Comparison of ENCODE assay signal across 8 mouse cellular contexts in the genomic region with DNA sequence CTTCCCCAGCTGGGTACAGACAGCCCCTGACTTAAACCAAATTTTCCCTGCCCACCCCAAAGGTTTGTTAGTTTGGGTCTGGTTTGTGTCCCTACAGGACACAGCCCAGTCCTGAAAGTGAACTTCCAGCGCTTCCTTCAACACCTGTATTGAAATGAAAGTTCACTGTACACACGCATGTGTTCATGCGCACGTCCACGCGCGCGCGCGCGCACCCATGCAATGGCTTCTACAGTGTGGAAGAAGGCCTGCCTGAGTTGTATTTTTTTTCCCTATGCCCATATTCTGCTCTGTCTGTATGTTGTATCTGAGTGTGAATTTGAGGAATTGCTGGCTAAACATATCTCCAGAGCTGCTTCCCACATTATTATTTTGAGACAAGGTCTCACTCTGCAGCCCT. TPM values are rescaled to one million over a fixed set of nuclear protein-coding genes. Genes with fewer than 3 reads are reported as not detected.
DNase-seq lines count a peak whose midpoint lies in the region; ATAC-seq and TF ChIP-seq lines count a peak whose summit lies in the region.

No protein-coding gene starts in this region.

- H3K36me3 ChIP-seq in heart, embryonic 14.5 days (ENCODE audit: control insufficient read depth, insufficient read depth, low read length), result peaks cover 53% of the 10 kb centered on the region
- H3K36me3 ChIP-seq in embryonic facial prominence, embryonic 10.5 days (replicated peaks), result peaks cover 54% of the 10 kb centered on the region
- H3K36me3 ChIP-seq in intestine, embryonic 14.5 days (ENCODE audit: control insufficient read depth, insufficient read depth, low read length), result peaks cover 52% of the 10 kb centered on the region
- peaks cover 43% of the 10 kb centered on the region for H3K36me3 ChIP-seq in midbrain, postnatal 0 days (ENCODE audit: insufficient read depth, low read length)

- no peak for ATAC-seq in heart, embryonic 14.5 days (ENCODE audit: insufficient number of reproducible peaks, insufficient read depth, low FRiP score, low read depth)
- ATAC-seq in intestine, embryonic 14.5 days (replicated peaks; ENCODE audit: low FRiP score, low TSS enrichment, low read depth), result no peak
- ATAC-seq in midbrain, postnatal 0 days (ENCODE audit: low FRiP score), result no peak

- no peaks in the 10 kb centered on the region for H3K27me3 ChIP-seq in heart, embryonic 14.5 days (ENCODE audit: control insufficient read depth, insufficient read depth, low read length)
- H3K27me3 ChIP-seq in embryonic facial prominence, embryonic 10.5 days (replicated peaks; ENCODE audit: low read depth, poor library complexity, severe bottlenecking), result no peaks in the 10 kb centered on the region
- H3K27me3 ChIP-seq in intestine, embryonic 14.5 days (replicated peaks; ENCODE audit: control insufficient read depth, insufficient read depth, low read length), result no peaks in the 10 kb centered on the region
- H3K27me3 ChIP-seq in midbrain, postnatal 0 days (ENCODE audit: insufficient read depth, low read length), result no peaks in the 10 kb centered on the region

- H3K27ac ChIP-seq in heart, embryonic 14.5 days (replicated peaks in 1 of 2; ENCODE audit: control insufficient read depth in 1 of 2, insufficient read depth in 1 of 2, low read depth in 2 of 2, low read length in 2 of 2), result no peak overlapping the region
- H3K27ac ChIP-seq in embryonic facial prominence, embryonic 10.5 days (replicated peaks), result peak overlapping the region; percentile 94
- H3K27ac ChIP-seq in intestine, embryonic 14.5 days (ENCODE audit: low read depth), result no peak overlapping the region; the same call in 1 of the 2 replicates
- H3K27ac ChIP-seq in midbrain, postnatal 0 days (ENCODE audit: low read depth, low read length), result peak overlapping the region; percentile 79; the same call in 1 of the 2 replicates

- H3K9me3 ChIP-seq in heart, embryonic 14.5 days (ENCODE audit: control insufficient read depth, low read length), result no peaks in the 10 kb centered on the region
- H3K9me3 ChIP-seq in embryonic facial prominence, embryonic 10.5 days, result no peaks in the 10 kb centered on the region
- H3K9me3 ChIP-seq in intestine, embryonic 14.5 days (ENCODE audit: control insufficient read depth, low read length), result no peaks in the 10 kb centered on the region
- H3K9me3 ChIP-seq in midbrain, postnatal 0 days (ENCODE audit: low read length), result no peaks in the 10 kb centered on the region

- 92% methylated on average over 11 of the region's 11 CpGs for WGBS in heart, embryonic 14.5 days
- WGBS in embryonic facial prominence, embryonic 10.5 days, result 95% methylated on average over 11 of the region's 11 CpGs
- 91% methylated on average over 11 of the region's 11 CpGs for WGBS in intestine, embryonic 14.5 days
- 96% methylated on average over 11 of the region's 11 CpGs for WGBS in midbrain, postnatal 0 days

- H3K4me3 ChIP-seq in heart, embryonic 14.5 days (ENCODE audit: control insufficient read depth in 1 of 2, insufficient read depth in 1 of 2, low read depth in 1 of 2, low read length in 2 of 2), result peak overlapping the region in 1 of 2 experiments; percentile 81; a peak in 3 of 4 replicates
- H3K4me3 ChIP-seq in embryonic facial prominence, embryonic 10.5 days, result peak overlapping the region; percentile 94
- peak overlapping the region; percentile 75 for H3K4me3 ChIP-seq in intestine, embryonic 14.5 days (ENCODE audit: low read depth, low read length)
- H3K4me3 ChIP-seq in midbrain, postnatal 0 days (ENCODE audit: low read depth, low read length), result peak overlapping the region; percentile 76

- DNase-seq in heart, adult 18-20 months, result no peak
- DNase-seq in embryonic facial prominence, embryonic 10.5 days (ENCODE audit: low spot score), result no peak
- no peak for DNase-seq in intestine, embryonic 14.5 days (ENCODE audit: low spot score)
- DNase-seq in midbrain, postnatal 0 days (ENCODE audit: low spot score), result no peak
- no peak for DNase-seq in cerebellum, postnatal 36 days
- DNase-seq in layer of hippocampus, adult 11-12 months (ENCODE audit: low spot score), result no peak
- DNase-seq in cerebellum, postnatal 25 days, result no peak

- TF ChIP-seq CTCF in midbrain, postnatal 0 days (IDR thresholded peaks at IDR 0.05), result no peak

- peaks cover 12 to 15% of the 10 kb centered on the region in 2 experiments; a peak in 3 of 4 replicates for H3K4me1 ChIP-seq in heart, embryonic 14.5 days (ENCODE audit: control insufficient read depth in 2 of 2, insufficient read depth in 2 of 2, low read length in 2 of 2)
- peaks cover 42% of the 10 kb centered on the region for H3K4me1 ChIP-seq in embryonic facial prominence, embryonic 10.5 days
- H3K4me1 ChIP-seq in intestine, embryonic 14.5 days (replicated peaks; ENCODE audit: control insufficient read depth, insufficient read depth, low read length), result peaks cover 21% of the 10 kb centered on the region
- 0 out of 2 replicates have a peak, but pooled peaks cover 6% of the 10 kb centered on the region for H3K4me1 ChIP-seq in midbrain, postnatal 0 days (ENCODE audit: insufficient read depth, low read length)

- H3K9ac ChIP-seq in heart, embryonic 14.5 days (ENCODE audit: low read length), result peak overlapping the region; percentile 92
- peak overlapping the region; percentile 90 for H3K9ac ChIP-seq in intestine, embryonic 14.5 days (ENCODE audit: low read length)
- H3K9ac ChIP-seq in midbrain, postnatal 0 days (replicated peaks; ENCODE audit: low read length, poor library complexity, severe bottlenecking), result peak overlapping the region; percentile 84; the same call in 1 of the 2 replicates

- H3K4me2 ChIP-seq in heart, embryonic 14.5 days (ENCODE audit: low read length), result peak overlapping the region; percentile 89
- peak overlapping the region; percentile 93 for H3K4me2 ChIP-seq in intestine, embryonic 14.5 days (ENCODE audit: low read length)
- peak overlapping the region; percentile 97 for H3K4me2 ChIP-seq in midbrain, postnatal 0 days (ENCODE audit: low read depth, low read length, poor library complexity, severe bottlenecking)

RNA-seq across cellular contexts. Expression of gene Slc35b2, which starts 1.4 kb away (rescaled TPM):
- 91.3 and 92.4 TPM in 2 replicates for polyA plus RNA-seq in heart, embryonic 14.5 days (2014; fragmentation: Nextera tagmentation; extraction: Ambion mirVana)
- 10 to 100 TPM; 23.4 to 26.0 TPM for total RNA-seq in heart, adult 18-20 months (2021)
- polyA plus RNA-seq in embryonic facial prominence, embryonic 10.5 days (2016; fragmentation: Nextera tagmentation; extraction: Ambion mirVana), result 95.8 and 101 TPM in 2 replicates
- 136 and 146 TPM in 2 replicates for polyA plus RNA-seq in intestine, embryonic 14.5 days (2014; fragmentation: Nextera tagmentation; extraction: Ambion mirVana)
- 91.7 and 113 TPM in 2 replicates for total RNA-seq in midbrain, postnatal 0 days (2014; rRNA removed)
- 71.8 and 75.3 TPM in 2 replicates for polyA plus RNA-seq in midbrain, postnatal 0 days (2015; fragmentation: Nextera tagmentation; extraction: Ambion mirVana)

RNA-seq across cellular contexts. Expression of gene Hsp90ab1, which starts 8.0 kb away (rescaled TPM):
- 1,215 and 1,233 TPM in 2 replicates for polyA plus RNA-seq in heart, embryonic 14.5 days (2014; fragmentation: Nextera tagmentation; extraction: Ambion mirVana)
- total RNA-seq in heart, adult 18-20 months (2021), result 1,000 to 10,000 TPM; 1,354 to 1,581 TPM
- 2,187 and 2,215 TPM in 2 replicates for polyA plus RNA-seq in embryonic facial prominence, embryonic 10.5 days (2016; fragmentation: Nextera tagmentation; extraction: Ambion mirVana)
- 1,628 and 1,680 TPM in 2 replicates for polyA plus RNA-seq in intestine, embryonic 14.5 days (2014; fragmentation: Nextera tagmentation; extraction: Ambion mirVana)
- total RNA-seq in midbrain, postnatal 0 days (2014; rRNA removed), result 1,063 and 1,068 TPM in 2 replicates
- polyA plus RNA-seq in midbrain, postnatal 0 days (2015; fragmentation: Nextera tagmentation; extraction: Ambion mirVana), result 1,368 and 1,371 TPM in 2 replicates

RNA-seq across cellular contexts. Expression of gene Nfkbie, which starts 9.6 kb away (rescaled TPM):
- polyA plus RNA-seq in heart, embryonic 14.5 days (2014; fragmentation: Nextera tagmentation; extraction: Ambion mirVana), result 2.7 and 2.9 TPM in 2 replicates
- total RNA-seq in heart, adult 18-20 months (2021), result 1 to 10 TPM; 1.2 to 3.1 TPM
- polyA plus RNA-seq in embryonic facial prominence, embryonic 10.5 days (2016; fragmentation: Nextera tagmentation; extraction: Ambion mirVana), result 6.6 and 7.1 TPM in 2 replicates
- polyA plus RNA-seq in intestine, embryonic 14.5 days (2014; fragmentation: Nextera tagmentation; extraction: Ambion mirVana), result 3.7 and 4.0 TPM in 2 replicates
- 2.0 and 4.8 TPM in 2 replicates for total RNA-seq in midbrain, postnatal 0 days (2014; rRNA removed)
- 2.5 and 3.1 TPM in 2 replicates for polyA plus RNA-seq in midbrain, postnatal 0 days (2015; fragmentation: Nextera tagmentation; extraction: Ambion mirVana)

RNA-seq across cellular contexts. Expression of gene Tmem151b, which starts 15.6 kb away (rescaled TPM):
- polyA plus RNA-seq in heart, embryonic 14.5 days (2014; fragmentation: Nextera tagmentation; extraction: Ambion mirVana), result 0.47 and 0.55 TPM in 2 replicates
- under 1 TPM in 1 of 2 experiments, not detected in 1; 0.05 TPM for total RNA-seq in heart, adult 18-20 months (2021)
- 5.8 and 8.3 TPM in 2 replicates for polyA plus RNA-seq in embryonic facial prominence, embryonic 10.5 days (2016; fragmentation: Nextera tagmentation; extraction: Ambion mirVana)
- 2.1 and 2.3 TPM in 2 replicates for polyA plus RNA-seq in intestine, embryonic 14.5 days (2014; fragmentation: Nextera tagmentation; extraction: Ambion mirVana)
- total RNA-seq in midbrain, postnatal 0 days (2014; rRNA removed), result 77.9 and 95.6 TPM in 2 replicates
- 29.1 and 30.7 TPM in 2 replicates for polyA plus RNA-seq in midbrain, postnatal 0 days (2015; fragmentation: Nextera tagmentation; extraction: Ambion mirVana)

RNA-seq across cellular contexts. Expression of gene Slc29a1, which starts 34.3 kb away (rescaled TPM):
- 84.7 and 87.8 TPM in 2 replicates for polyA plus RNA-seq in heart, embryonic 14.5 days (2014; fragmentation: Nextera tagmentation; extraction: Ambion mirVana)
- total RNA-seq in heart, adult 18-20 months (2021), result 10 to 100 TPM; 65.0 to 67.4 TPM
- 53.4 and 58.1 TPM in 2 replicates for polyA plus RNA-seq in embryonic facial prominence, embryonic 10.5 days (2016; fragmentation: Nextera tagmentation; extraction: Ambion mirVana)
- polyA plus RNA-seq in intestine, embryonic 14.5 days (2014; fragmentation: Nextera tagmentation; extraction: Ambion mirVana), result 79.7 and 82.7 TPM in 2 replicates
- total RNA-seq in midbrain, postnatal 0 days (2014; rRNA removed), result 45.3 and 82.1 TPM in 2 replicates
- 38.4 TPM in 2 replicates for polyA plus RNA-seq in midbrain, postnatal 0 days (2015; fragmentation: Nextera tagmentation; extraction: Ambion mirVana)

Comparison
In these comparisons a context has a peak if more than half of its experiments do, and no peak if none do; other contexts are left out.
1. H3K27ac ChIP-seq: peak in embryonic facial prominence, embryonic 10.5 days (single experiment) and midbrain, postnatal 0 days (single experiment); none in heart, embryonic 14.5 days (0 of 2) and intestine, embryonic 14.5 days (single experiment).
2. Peak in every context shown above with its lines, with median percentiles within 50 percentile points of each other: H3K4me2 ChIP-seq and H3K9ac ChIP-seq.